Mouse (Mus musculus): ENCODE results near the gene Cd247.

Gene Cd247

GRCm38 (mm10) chr1:165921026-165921425 is 132.5 kb downstream of the Cd247 start:
- DNase-seq, result no peak

- DNase-seq, result no peak
Observed at GRCm38 (mm10) chr1:165922488-165922887, 134.0 kb downstream of the Cd247 start.

- DNase-seq, result no peak
Observed at GRCm38 (mm10) chr1:165925207-165925606, 136.7 kb downstream of the Cd247 start.

Measured in retina, postnatal 1 day (tissue).